Mouse (Mus musculus): Measurements from ENCODE around the gene Vps18. TPM values are rescaled to one million over a fixed set of nuclear protein-coding genes. Genes with fewer than 3 reads are reported as not detected.

Vps18 gene
- total RNA-seq, 2 experiments from 2014 or later: 31.7 to 34.3 TPM

DNA sequence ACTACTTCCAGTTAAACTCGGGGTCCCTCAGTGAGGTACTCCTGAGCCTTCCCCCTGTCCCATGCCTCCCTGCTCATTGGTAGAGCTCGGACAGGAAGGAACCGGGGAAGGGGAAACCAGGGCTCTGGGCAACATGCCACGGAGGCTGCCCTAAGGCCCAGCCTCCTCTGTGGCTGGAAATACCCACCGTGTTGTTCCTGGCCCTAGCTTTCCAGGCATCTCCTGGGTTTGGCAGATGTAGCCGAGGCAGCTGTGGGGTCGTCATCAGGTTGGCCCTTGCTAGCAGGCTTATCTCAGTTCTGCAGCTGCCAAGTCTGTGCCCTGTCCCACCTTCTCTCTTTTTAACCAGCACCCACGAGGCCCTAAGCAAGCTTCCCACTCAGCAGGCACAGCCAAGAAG, 32.0 kb downstream of the Vps18 start:
- no peak for DNase-seq (ENCODE audit: low spot score in 2 of 2)

- peak in 1 of 2 experiments; percentile 36 for DNase-seq (ENCODE audit: low spot score in 2 of 2)
Observed at GRCm38 (mm10) chr2:119321771-119322586, 33.4 kb downstream of the Vps18 start.

DNA sequence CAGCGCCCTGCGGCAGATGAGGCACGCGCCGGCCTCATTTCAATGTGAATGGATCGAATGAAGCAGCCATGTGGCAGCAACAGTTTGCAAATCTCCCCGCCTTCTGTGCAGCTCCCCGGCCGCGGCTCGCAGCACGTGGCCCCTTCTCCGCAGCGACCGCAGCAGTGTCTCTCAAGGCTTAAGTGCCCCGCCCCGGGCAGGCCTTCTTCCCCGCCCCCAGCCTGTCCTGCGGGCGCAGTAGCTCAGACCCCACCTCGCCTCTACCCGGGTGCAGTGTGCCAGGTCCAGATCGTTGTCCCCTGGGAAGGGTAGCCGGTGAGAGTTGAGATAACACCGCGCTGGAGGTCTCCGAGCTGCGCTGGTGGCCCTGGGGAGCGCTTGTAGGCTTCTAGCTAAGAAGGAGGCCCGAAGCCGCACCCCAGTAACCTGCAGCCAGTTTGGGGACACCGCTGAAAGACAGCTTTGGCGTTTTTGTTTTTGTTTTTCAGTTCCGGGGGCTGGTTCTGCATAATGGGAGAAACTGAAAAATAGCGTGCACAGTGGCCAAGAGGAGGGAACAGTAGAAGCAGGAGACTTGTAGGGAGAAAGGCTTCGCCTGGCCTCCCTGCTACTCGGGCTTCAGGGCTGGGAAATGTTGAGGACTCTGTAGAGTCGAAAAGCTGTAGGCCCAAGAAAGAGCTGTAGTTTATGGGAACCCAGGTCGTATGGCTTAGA, 34.2 kb downstream of the Vps18 start:
- DNase-seq (ENCODE audit: low spot score in 2 of 2): peak; percentile 75 to 83

DNA sequence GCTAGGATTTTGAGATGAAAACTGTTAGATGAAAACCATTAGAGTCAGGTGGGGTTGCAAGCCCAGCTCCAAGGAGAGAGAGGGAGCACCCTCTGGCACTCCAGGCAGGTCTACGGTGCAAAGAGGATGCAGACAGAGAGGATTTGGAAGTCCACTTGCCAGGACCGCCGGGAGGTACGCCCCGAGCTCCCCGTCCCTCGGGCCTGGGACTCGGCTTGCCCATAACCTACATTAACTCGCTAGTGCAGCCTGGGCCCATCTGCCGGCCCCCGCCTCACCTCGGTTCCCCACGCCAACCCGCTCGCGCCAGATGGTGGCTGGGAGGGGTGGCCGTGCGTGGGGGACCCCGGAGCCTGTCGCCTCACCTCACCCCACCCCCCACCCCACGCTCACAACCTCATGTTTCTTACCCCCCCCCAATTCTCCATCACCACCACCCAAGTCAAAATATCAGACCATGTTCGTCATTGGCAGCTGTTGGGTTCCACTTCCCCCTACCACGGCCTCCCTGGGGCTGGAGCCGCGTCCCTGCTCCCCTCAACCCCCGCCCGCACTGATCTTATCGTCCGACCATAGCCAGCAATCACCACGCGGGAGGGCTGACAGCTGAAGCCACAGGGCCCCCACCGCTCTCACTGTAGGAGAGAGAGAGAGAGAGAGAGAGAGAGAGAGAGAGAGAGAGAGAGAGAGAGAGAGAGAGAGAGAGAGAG, 35.5 kb downstream of the Vps18 start:
- no peak for DNase-seq (ENCODE audit: low spot score in 2 of 2)

DNA sequence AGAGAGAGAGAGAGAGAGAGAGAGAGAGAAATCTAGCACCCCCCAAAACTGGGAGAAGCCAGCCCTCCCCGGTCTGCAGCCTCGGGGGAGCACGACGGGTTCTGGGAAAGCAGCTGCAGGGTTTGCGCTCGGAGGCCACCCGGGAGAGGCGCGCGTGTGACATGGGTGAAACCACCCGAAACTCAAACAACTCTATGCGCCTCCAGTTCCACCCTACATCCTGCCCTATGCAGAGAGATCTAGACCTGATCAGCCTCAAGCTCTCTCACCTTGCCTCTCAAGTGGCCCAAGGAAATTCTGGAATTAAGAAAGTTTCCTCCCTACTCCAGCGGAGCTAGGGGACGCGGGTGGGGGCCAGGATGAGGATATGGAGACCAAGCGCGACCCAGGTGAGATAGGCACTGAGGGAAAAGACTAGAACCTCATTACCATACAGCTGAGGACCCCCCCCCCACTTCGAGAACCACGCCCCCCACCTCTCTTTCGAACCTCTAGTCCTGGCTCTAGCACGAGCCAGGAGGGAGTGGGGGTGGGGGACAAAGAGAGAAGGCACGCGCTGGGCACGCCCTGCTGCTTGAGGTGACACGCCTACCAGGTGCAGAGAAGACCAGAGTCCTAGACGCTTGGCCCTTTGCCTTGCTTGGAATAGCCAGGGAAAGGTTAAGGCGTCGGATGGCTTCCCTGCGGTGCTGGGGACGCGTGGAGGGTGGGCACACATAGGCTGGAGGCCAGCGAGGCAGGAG, 36.2 kb downstream of the Vps18 start:
- no peak for DNase-seq (ENCODE audit: low spot score in 2 of 2)

DNA sequence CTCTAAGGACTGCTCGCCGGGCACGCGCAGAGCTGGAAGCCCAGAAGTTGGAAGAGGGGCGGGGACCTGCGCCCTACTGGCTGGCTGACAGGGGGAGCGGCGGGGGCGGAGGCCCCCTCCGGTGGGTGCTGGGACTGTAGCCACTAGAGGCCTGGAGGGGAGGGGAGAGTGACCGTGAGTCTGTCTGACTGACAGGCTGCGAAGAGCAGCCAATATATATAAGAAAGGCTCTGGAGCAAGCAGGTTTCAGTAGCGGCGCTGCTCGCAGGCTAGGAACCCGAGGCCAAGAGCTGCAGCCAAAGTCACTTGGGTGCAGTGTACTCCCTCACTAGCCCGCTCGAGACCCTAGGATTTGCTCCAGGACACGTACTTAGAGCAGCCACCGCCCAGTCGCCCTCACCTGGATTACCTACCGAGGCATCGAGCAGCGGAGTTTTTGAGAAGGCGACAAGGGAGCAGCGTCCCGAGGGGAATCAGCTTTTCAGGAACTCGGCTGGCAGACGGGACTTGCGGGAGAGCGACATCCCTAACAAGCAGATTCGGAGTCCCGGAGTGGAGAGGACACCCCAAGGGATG, 37.1 kb downstream of the Vps18 start, which contains the start of gene Dll4:
Gene Dll4 (plus strand): TSS at position 217 of the 576 bp plus-strand sequence.
- DNase-seq (ENCODE audit: low spot score in 2 of 2): peak in 1 of 2 experiments; percentile 47

DNA sequence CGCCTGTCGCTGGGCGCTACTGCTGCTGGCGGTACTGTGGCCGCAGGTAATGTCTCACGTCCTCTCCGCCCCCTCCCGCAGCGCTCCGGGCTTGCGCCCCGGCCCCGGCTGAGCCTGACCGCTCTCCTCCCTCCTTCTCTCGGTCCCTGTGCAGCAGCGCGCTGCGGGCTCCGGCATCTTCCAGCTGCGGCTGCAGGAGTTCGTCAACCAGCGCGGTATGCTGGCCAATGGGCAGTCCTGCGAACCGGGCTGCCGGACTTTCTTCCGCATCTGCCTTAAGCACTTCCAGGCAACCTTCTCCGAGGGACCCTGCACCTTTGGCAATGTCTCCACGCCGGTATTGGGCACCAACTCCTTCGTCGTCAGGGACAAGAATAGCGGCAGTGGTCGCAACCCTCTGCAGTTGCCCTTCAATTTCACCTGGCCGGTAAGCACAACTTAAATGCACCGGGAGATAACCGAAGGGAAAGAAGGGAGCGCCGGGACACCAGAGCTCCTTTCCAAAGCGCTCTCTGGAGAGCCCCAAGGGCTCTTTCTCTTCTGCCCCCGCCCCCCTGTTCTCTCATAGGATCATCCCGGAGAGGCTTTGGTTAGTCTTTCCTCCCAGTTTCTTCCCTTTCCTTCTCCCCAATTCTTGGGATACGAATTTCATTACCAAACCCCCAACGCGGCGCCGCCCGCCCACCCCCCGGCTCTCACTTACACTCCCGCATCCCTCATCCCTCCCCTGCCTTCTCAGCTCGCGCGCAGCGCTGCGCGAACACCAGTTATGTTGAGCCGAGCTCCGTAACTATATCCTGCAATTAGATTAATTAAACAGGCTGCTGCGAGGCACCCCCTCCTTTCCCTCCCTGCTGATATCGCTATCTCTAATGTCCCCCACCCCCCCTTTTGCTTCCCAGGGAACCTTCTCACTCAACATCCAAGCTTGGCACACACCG, 37.9 kb downstream of the Vps18 start:
- DNase-seq (ENCODE audit: low spot score in 2 of 2): no peak

DNA sequence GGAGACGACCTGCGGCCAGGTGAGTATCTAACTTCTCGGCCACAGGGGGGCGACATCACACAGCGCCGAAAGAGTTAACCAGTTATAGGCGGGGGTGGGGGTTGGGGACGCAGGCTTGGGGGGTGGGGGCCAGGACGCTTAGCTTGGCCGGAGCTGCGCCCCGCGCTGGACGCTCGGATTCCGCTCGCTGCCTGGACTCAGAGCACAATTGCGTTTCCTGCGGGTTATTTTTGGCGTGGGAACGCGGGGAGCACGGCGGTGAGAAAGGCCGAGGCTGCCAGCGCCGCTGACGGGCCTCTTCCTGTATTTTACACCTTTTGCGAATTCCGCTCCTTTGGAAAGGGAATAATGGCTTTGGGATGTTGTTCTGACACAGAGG, 38.6 kb downstream of the Vps18 start:
- DNase-seq (ENCODE audit: low spot score in 2 of 2): peak in 1 of 2 experiments; percentile 62

DNA sequence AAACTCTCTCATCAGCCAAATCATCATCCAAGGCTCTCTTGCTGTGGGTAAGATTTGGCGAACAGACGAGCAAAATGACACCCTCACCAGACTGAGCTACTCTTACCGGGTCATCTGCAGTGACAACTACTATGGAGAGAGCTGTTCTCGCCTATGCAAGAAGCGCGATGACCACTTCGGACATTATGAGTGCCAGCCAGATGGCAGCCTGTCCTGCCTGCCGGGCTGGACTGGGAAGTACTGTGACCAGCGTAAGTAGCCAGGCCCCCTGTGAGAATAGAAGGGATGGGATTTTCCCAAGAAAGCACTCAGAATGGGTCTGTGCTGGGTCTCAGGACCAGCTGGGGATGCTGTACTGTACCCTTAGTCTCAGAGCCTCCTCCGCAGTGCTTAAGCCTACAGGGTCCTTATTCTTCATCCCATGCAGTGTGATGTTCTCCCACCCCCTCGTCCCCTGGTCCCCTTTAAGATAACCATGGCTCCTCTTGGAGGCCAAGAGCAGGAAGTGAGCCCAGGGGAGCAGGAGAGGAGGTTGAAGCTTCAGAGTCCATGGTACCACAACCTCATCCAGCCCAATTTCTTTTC, 39.5 kb downstream of the Vps18 start:
- DNase-seq (ENCODE audit: low spot score in 2 of 2): no peak

GRCm38 (mm10) chr2:119328546-119328945, 40.0 kb downstream of the Vps18 start:
- no peak for DNase-seq (ENCODE audit: low spot score in 2 of 2)

DNA sequence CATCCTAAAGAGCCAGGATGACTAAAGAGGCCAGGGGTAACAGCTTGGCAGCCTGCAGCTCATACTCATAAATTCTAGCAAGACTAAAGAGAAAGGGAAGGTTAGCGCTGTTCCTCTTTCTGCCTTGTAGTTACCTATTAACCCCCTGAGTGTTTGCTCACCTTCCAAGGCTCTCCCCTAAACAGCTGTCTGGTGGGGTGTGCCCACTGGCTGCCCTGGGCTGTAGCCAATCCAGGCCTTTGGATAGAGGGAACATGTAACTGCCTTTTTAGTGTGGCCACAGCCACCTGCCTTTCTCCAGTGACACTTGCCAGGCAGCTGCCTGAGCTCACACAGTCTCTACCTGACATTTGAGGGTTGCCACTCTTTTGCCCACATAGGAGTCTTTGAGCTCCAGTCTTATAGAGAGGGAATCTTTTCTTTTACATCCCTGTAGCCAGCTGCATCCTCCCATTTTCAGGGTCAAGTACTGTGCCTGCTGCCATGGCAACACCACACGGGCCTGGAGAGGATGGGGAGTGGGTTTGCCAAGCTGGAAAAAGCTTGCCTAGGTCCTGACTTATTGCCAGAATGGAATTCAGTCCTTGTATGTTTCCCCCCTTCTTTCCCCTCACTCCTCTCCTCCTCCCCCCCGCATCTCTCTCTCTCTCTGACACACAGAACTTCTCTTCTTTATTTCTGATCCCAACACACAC, 40.7 kb downstream of the Vps18 start:
- DNase-seq (ENCODE audit: low spot score in 2 of 2): no peak

- no peak for DNase-seq (ENCODE audit: low spot score in 2 of 2)
Observed at GRCm38 (mm10) chr2:119330795-119331194, 42.3 kb downstream of the Vps18 start.

GRCm38 (mm10) chr2:119332177-119332661, 43.7 kb downstream of the Vps18 start:
- no peak for DNase-seq (ENCODE audit: low spot score in 2 of 2)

- DNase-seq (ENCODE audit: low spot score in 2 of 2): peak in 1 of 2 experiments; percentile 8
Observed at GRCm38 (mm10) chr2:119334135-119334534, 45.6 kb downstream of the Vps18 start.

DNA sequence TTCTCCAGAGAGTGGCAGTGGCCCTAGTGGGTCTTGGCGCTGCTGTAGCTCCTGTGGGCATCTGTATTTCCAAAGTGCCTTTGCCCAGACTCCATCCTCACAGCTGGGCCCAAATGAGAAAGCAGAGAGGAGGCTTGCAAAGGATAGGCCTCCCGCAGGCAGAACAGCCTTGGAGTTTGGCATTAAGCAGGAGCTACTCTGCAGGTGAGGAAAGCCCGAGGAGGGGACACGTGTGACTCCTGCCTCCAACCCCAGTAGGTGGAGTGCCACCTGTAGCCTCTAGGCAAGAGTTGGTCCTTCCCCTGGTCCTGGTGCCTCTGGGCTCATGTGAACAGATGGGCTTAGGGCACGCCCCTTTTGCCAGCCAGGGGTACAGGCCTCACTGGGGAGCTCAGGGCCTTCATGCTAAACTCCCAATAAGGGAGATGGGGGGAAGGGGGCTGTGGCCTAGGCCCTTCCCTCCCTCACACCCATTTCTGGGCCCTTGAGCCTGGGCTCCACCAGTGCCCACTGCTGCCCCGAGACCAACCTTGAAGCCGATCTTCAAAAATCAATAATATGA, 46.5 kb downstream of the Vps18 start:
- DNase-seq (ENCODE audit: low spot score in 2 of 2): no peak

DNA sequence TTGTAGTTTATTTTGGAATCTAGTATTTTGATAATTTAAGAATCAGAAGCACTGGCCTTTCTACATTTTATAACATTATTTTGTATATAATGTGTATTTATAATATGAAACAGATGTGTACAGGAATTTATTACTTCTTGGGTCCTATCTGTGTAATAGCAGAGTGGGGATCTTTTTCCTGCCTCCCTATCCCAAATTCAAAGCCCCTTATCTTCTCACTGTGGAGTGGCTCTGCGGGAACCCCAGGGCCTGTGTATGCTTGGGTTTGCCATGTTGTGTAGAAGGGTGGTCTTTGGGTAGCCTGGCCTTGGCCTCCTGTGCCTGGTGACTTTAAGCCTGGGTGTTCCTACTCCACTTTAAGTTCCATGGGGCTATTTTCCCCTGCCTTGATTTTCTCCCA, 47.0 kb downstream of the Vps18 start:
- no peak for DNase-seq (ENCODE audit: low spot score in 2 of 2)

- no peak for DNase-seq (ENCODE audit: low spot score in 2 of 2)
Observed at GRCm38 (mm10) chr2:119336002-119336401, 47.5 kb downstream of the Vps18 start.

DNA sequence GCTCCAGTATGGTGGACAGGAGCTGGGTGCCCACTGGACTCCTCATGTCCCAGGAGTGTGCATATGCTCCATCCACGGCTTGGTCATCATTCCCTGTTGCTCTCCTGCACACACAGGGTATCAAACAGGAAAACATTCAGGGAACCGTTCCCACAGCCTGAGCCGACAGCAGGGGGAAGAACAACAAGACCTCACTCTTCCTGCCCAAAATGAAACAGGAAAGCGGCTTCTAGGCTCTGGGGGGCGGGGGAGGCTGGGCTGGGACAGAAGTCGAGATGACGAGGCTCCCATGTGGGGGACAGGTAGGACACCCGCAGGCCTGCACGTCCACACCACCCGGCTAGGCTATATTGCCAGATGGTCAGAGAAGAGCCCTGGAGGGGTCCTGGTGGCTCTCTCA, 47.9 kb downstream of the Vps18 start:
- no peak for DNase-seq (ENCODE audit: low spot score in 2 of 2)

Measured in layer of hippocampus, postnatal 10 days (tissue).